Comparison of ENCODE assay signal across 8 mouse cellular contexts in genomic region chr8:108887256-108887615, GRCm38 (mm10).
DNase-seq lines count a peak whose midpoint lies in the region; ATAC-seq and TF ChIP-seq lines count a peak whose summit lies in the region.

No protein-coding gene starts in this region.

- H3K4me3 ChIP-seq in lung, embryonic 15.5 days: no peak overlapping the region
- H3K4me3 ChIP-seq in forebrain, embryonic 15.5 days: no peak overlapping the region
- H3K4me3 ChIP-seq in liver, postnatal 0 days (ENCODE audit: low read depth, low read length): peak overlapping the region; percentile 38

- ATAC-seq in lung, embryonic 15.5 days (ENCODE audit: borderline replicate concordance, extremely low read depth, low FRiP score, low TSS enrichment): peak; percentile 10; the same call in 1 of the 2 replicates
- ATAC-seq in forebrain, embryonic 15.5 days (replicated peaks): no peak
- peak; percentile 69 for ATAC-seq in liver, postnatal 0 days

- H3K9ac ChIP-seq in lung, embryonic 15.5 days: no peak overlapping the region
- H3K9ac ChIP-seq in forebrain, embryonic 15.5 days (replicated peaks): 0 out of 2 replicates have a peak overlapping the region, but pooled peaks have one; percentile 13
- H3K9ac ChIP-seq in liver, postnatal 0 days (replicated peaks): peak overlapping the region; percentile 63

- H3K27ac ChIP-seq in lung, embryonic 15.5 days: no peak overlapping the region
- H3K27ac ChIP-seq in forebrain, embryonic 15.5 days (replicated peaks): no peak overlapping the region
- peak overlapping the region; percentile 79 for H3K27ac ChIP-seq in liver, postnatal 0 days (ENCODE audit: low read depth)

- no peak for TF ChIP-seq EP300 in liver, postnatal 0 days (IDR thresholded peaks at IDR 0.05; ENCODE audit: low read depth)

- H3K36me3 ChIP-seq in lung, embryonic 15.5 days: no peaks in the 10 kb centered on the region
- H3K36me3 ChIP-seq in forebrain, embryonic 15.5 days: no peaks in the 10 kb centered on the region
- H3K36me3 ChIP-seq in liver, postnatal 0 days (replicated peaks; ENCODE audit: insufficient read depth, low read length): no peaks in the 10 kb centered on the region

- no peak for DNase-seq in lung, postnatal 25 days (ENCODE audit: low spot score)
- DNase-seq in liver, postnatal 0 days: peak; percentile 29
- DNase-seq in thymus, postnatal 0 days (ENCODE audit: low spot score): peak; percentile 91
- DNase-seq in right cerebral cortex, postnatal 14 days: no peak
- DNase-seq in cerebellum, adult 11 months: no peak
- no peak for DNase-seq in adrenal gland, adult (ENCODE audit: inconsistent age in 2 of 2, low spot score in 1 of 2)

- H3K4me2 ChIP-seq in lung, embryonic 15.5 days: peak overlapping the region; percentile 49
- no peak overlapping the region for H3K4me2 ChIP-seq in forebrain, embryonic 15.5 days (replicated peaks)
- H3K4me2 ChIP-seq in liver, postnatal 0 days (ENCODE audit: low read depth, low read length): peak overlapping the region; percentile 69

- H3K4me1 ChIP-seq in lung, embryonic 15.5 days: peaks cover 37% of the 10 kb centered on the region
- H3K4me1 ChIP-seq in forebrain, embryonic 15.5 days: peaks cover 43% of the 10 kb centered on the region
- peaks cover 4% of the 10 kb centered on the region; the same call in 1 of the 2 replicates for H3K4me1 ChIP-seq in liver, postnatal 0 days (ENCODE audit: insufficient read depth)

- 74% methylated on average over 14 of the region's 14 CpGs for WGBS in lung, embryonic 15.5 days
- 61% methylated on average over 14 of the region's 14 CpGs for WGBS in forebrain, embryonic 15.5 days
- WGBS in liver, postnatal 0 days (ENCODE audit: insufficient replicate concordance): 58% methylated on average over 14 of the region's 14 CpGs

- H3K9me3 ChIP-seq in lung, embryonic 15.5 days: no peaks in the 10 kb centered on the region
- no peaks in the 10 kb centered on the region for H3K9me3 ChIP-seq in forebrain, embryonic 15.5 days
- H3K9me3 ChIP-seq in liver, postnatal 0 days (ENCODE audit: low read length): no peaks in the 10 kb centered on the region

- no peaks in the 10 kb centered on the region for H3K27me3 ChIP-seq in lung, embryonic 15.5 days
- peaks cover 3% of the 10 kb centered on the region; the same call in 1 of the 2 replicates for H3K27me3 ChIP-seq in forebrain, embryonic 15.5 days
- H3K27me3 ChIP-seq in liver, postnatal 0 days (ENCODE audit: insufficient read depth, low read length): no peaks in the 10 kb centered on the region

- no peak for TF ChIP-seq CTCF in liver, postnatal 0 days (IDR thresholded peaks at IDR 0.05; ENCODE audit: low read depth)

Comparison
In these comparisons a context has a peak if more than half of its experiments do, and no peak if none do; other contexts are left out.
1. DNase-seq: peak in liver, postnatal 0 days (single experiment) and thymus, postnatal 0 days (single experiment); none in lung, postnatal 25 days (single experiment), right cerebral cortex, postnatal 14 days (single experiment), cerebellum, adult 11 months (single experiment) and adrenal gland, adult (0 of 2).